In the genomic region with DNA sequence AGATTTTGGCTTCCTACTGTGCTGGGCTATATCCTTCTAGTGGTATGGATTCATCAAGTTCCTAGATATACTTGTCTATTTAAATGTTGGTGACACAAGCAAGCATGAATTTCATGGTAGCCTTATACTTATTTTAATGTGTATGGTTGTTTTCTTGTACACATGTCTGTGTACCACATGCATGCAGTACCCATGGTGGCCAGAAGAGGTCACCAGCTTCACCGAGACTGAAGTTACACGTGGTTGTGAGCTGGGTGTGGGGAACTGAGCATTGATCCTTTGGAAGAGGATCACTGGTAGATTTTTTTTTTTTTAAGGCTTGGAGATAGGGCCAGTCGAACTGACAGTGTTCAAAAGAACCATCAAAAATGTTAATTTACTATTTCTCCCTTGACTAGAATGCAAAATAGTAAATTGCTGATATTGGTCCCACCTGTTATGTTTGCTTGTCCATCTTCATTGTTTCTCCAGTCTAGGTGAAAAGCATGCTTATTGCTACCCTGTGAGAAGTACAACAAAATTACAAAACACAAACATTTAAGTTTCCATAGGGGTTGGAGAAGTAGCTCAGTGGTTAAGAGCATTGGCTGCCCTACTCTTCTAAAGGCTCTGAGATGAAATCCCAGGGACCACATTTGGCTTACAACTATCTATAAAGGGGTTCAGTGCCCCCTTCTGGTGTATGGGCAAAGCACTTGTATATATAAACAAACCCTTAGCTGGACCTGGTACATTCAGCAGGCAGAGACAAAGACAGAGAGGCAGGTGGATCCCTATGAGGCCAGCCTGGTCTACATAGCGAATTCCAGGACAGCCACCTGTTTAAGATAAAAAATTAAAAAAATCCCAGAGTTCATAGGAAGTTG, we compare ENCODE assay signal across 8 mouse cellular contexts. TPM values are rescaled to one million over a fixed set of nuclear protein-coding genes. Genes with fewer than 3 reads are reported as not detected.
A peak's percentile ranks its signal among the peaks of the same experiment; 100 is the strongest.
DNase-seq lines count a peak whose midpoint lies in the region; ATAC-seq and TF ChIP-seq lines count a peak whose summit lies in the region.

No protein-coding gene starts in this region.

- no peak overlapping the region for H3K4me3 ChIP-seq in kidney, adult 2 months (ENCODE audit: insufficient read depth, low read depth, low read length)
- no peak overlapping the region for H3K4me3 ChIP-seq in kidney, embryonic 14.5 days (ENCODE audit: low read length)
- H3K4me3 ChIP-seq in limb, embryonic 11.5 days (ENCODE audit: low read depth, low read length), result no peak overlapping the region
- no peak overlapping the region for H3K4me3 ChIP-seq in neural tube, embryonic 12.5 days

- no peak overlapping the region for H3K9ac ChIP-seq in kidney, embryonic 14.5 days (ENCODE audit: low read depth, low read length)
- H3K9ac ChIP-seq in limb, embryonic 11.5 days (ENCODE audit: low read length), result no peak overlapping the region
- no peak overlapping the region for H3K9ac ChIP-seq in neural tube, embryonic 12.5 days

- H3K9me3 ChIP-seq in kidney, embryonic 14.5 days (ENCODE audit: control insufficient read depth, low read length), result peaks cover 4% of the 10 kb centered on the region; the same call in 1 of the 2 replicates
- H3K9me3 ChIP-seq in limb, embryonic 11.5 days (ENCODE audit: control insufficient read depth, low read length), result no peaks in the 10 kb centered on the region
- no peaks in the 10 kb centered on the region for H3K9me3 ChIP-seq in neural tube, embryonic 12.5 days

- no peak for TF ChIP-seq POLR2A in kidney, adult 2 months (IDR thresholded peaks at IDR 0.05; ENCODE audit: low read depth, low read length)

- no peak overlapping the region for H3K27ac ChIP-seq in kidney, adult 2 months (ENCODE audit: insufficient read depth, low read depth, low read length)
- no peak overlapping the region for H3K27ac ChIP-seq in kidney, embryonic 14.5 days (ENCODE audit: low read depth, low read length)
- H3K27ac ChIP-seq in limb, embryonic 11.5 days (replicated peaks; ENCODE audit: low read depth, low read length), result no peak overlapping the region
- no peak overlapping the region for H3K27ac ChIP-seq in neural tube, embryonic 12.5 days

- ATAC-seq in kidney, embryonic 14.5 days (ENCODE audit: low FRiP score, low TSS enrichment), result no peak
- ATAC-seq in limb, embryonic 11.5 days (ENCODE audit: insufficient number of reproducible peaks, low FRiP score, low TSS enrichment, low read depth), result no peak
- 0 out of 2 replicates have a peak, but pooled peaks have one; percentile 7 for ATAC-seq in neural tube, embryonic 12.5 days (ENCODE audit: low FRiP score, low read depth)

- WGBS in kidney, adult 2 months, result 62% methylated on average over 4 of the region's 4 CpGs
- WGBS in kidney, embryonic 14.5 days, result 62% methylated on average over 4 of the region's 4 CpGs
- 60% methylated on average over 4 of the region's 4 CpGs for WGBS in limb, embryonic 11.5 days
- WGBS in neural tube, embryonic 12.5 days, result 56% methylated on average over 4 of the region's 4 CpGs

- no peak overlapping the region for H3K4me2 ChIP-seq in kidney, embryonic 14.5 days (replicated peaks; ENCODE audit: low read depth, low read length)
- no peak overlapping the region for H3K4me2 ChIP-seq in limb, embryonic 11.5 days (ENCODE audit: low read depth, severe bottlenecking)
- no peak overlapping the region for H3K4me2 ChIP-seq in neural tube, embryonic 12.5 days (replicated peaks)

- DNase-seq in kidney, adult 2 months, result peak; percentile 54
- peak; percentile 85 for DNase-seq in ES-CJ7 (ENCODE audit: low read depth, low spot score)
- peak; percentile 45 for DNase-seq in brain, adult 2 months (ENCODE audit: low read depth, low spot score)
- peak; percentile 32 to 33 for DNase-seq in gastrocnemius, adult 8-10 months (ENCODE audit: low spot score in 2 of 2)
- peak; percentile 70 for DNase-seq in limb, embryonic 11.5 days (ENCODE audit: low spot score)
- DNase-seq in frontal cortex, postnatal 10 days (ENCODE audit: low spot score in 2 of 2), result no peak

- no peaks in the 10 kb centered on the region for H3K27me3 ChIP-seq in kidney, adult 2 months (replicated peaks; ENCODE audit: control insufficient read depth, insufficient read depth, low read length)
- H3K27me3 ChIP-seq in kidney, embryonic 14.5 days (ENCODE audit: control insufficient read depth, insufficient read depth, low read length), result no peaks in the 10 kb centered on the region
- no peaks in the 10 kb centered on the region for H3K27me3 ChIP-seq in limb, embryonic 11.5 days (ENCODE audit: control insufficient read depth, insufficient read depth, low read length)
- H3K27me3 ChIP-seq in neural tube, embryonic 12.5 days (replicated peaks), result no peaks in the 10 kb centered on the region

- peak; percentile 75 for TF ChIP-seq CTCF in kidney, adult 2 months (conservative IDR thresholded peaks at IDR 0.05; ENCODE audit: insufficient read depth, insufficient read length, low read depth, low read length)

- H3K4me1 ChIP-seq in kidney, adult 2 months (ENCODE audit: control insufficient read depth, insufficient read depth, low read length), result no peaks in the 10 kb centered on the region
- no peaks in the 10 kb centered on the region for H3K4me1 ChIP-seq in kidney, embryonic 14.5 days (ENCODE audit: control insufficient read depth, insufficient read depth, low read length)
- H3K4me1 ChIP-seq in limb, embryonic 11.5 days (ENCODE audit: control insufficient read depth, insufficient read depth, low read length), result no peaks in the 10 kb centered on the region
- no peaks in the 10 kb centered on the region for H3K4me1 ChIP-seq in neural tube, embryonic 12.5 days

- H3K36me3 ChIP-seq in kidney, adult 2 months (ENCODE audit: control insufficient read depth, insufficient read depth, low read length), result no peaks in the 10 kb centered on the region
- H3K36me3 ChIP-seq in kidney, embryonic 14.5 days (ENCODE audit: control insufficient read depth, insufficient read depth, low read length), result peaks cover 13% of the 10 kb centered on the region; the same call in 1 of the 2 replicates
- no peaks in the 10 kb centered on the region for H3K36me3 ChIP-seq in limb, embryonic 11.5 days (ENCODE audit: control insufficient read depth, insufficient read depth, low read length)
- peaks cover 15% of the 10 kb centered on the region for H3K36me3 ChIP-seq in neural tube, embryonic 12.5 days

RNA-seq across cellular contexts. Expression of a gene that starts 49.3 kb away (rescaled TPM):
- 4.1 and 6.1 TPM in 2 replicates for polyA plus RNA-seq in kidney, adult 2 months (2012; rRNA removed)
- polyA plus RNA-seq in kidney, embryonic 14.5 days (2014; fragmentation: Nextera tagmentation; extraction: Ambion mirVana), result 27.7 and 33.7 TPM in 2 replicates
- total RNA-seq in gastrocnemius, adult 8-10 months (2022), result 1 to 10 TPM; 5.5 to 8.0 (median 7.2) TPM
- polyA plus RNA-seq in limb, embryonic 11.5 days (2014; fragmentation: Nextera tagmentation; extraction: Ambion mirVana), result 23.7 and 25.1 TPM in 2 replicates
- 28.0 and 28.9 TPM in 2 replicates for polyA plus RNA-seq in neural tube, embryonic 12.5 days (2016; fragmentation: Nextera tagmentation; extraction: Ambion mirVana)

Comparison
In these comparisons a context has a peak if more than half of its experiments do, and no peak if none do; other contexts are left out.
1. DNase-seq: peak in kidney, adult 2 months (single experiment), ES-CJ7 (single experiment), brain, adult 2 months (single experiment), gastrocnemius, adult 8-10 months (2 of 2) and limb, embryonic 11.5 days (single experiment); none in frontal cortex, postnatal 10 days (0 of 2).